Mouse (Mus musculus): ENCODE measurements around the gene Rnf207. TPM values are rescaled to one million over a fixed set of nuclear protein-coding genes. Genes with fewer than 3 reads are reported as not detected.
A peak's percentile ranks its signal among the peaks of the same experiment; 100 is the strongest.

Rnf207 gene
- polyA plus RNA-seq, 1 experiment from 2014 or later = 0.53 TPM

- 63% methylated on average over 14 of the region's 14 CpGs for WGBS
- Histone ChIP-seq H3K4me1 (ENCODE audit: insufficient read depth, low read depth, low read length) (no peaks in the 10 kb centered on the region), H3K27me3 (replicated peaks; ENCODE audit: insufficient read depth, low read length) (peaks cover 3% of the 10 kb centered on the region), H3K27ac (ENCODE audit: low read length) (no peak overlapping the region), H3K36me3 (ENCODE audit: insufficient read depth, low read length) (no peaks in the 10 kb centered on the region), H3K9ac (replicated peaks; ENCODE audit: low read depth) (no peak overlapping the region), H3K4me2 (replicated peaks; ENCODE audit: low read depth, low read length) (no peak overlapping the region), H3K4me3 (ENCODE audit: low read depth, low read length) (no peak overlapping the region), H3K9me3 (ENCODE audit: low read length) (no peaks in the 10 kb centered on the region)
- ATAC-seq (no peak), DNase-seq (ENCODE audit: low spot score) (no peak)
- TF ChIP-seq EP300 (IDR thresholded peaks at IDR 0.05) = no peak
- TF ChIP-seq CTCF (IDR thresholded peaks at IDR 0.05) = no peak
Measured at GRCm38 (mm10) chr4:152353886-152354637, 35.3 kb upstream of the Rnf207 start.

- peaks cover 3% of the 10 kb centered on the region for H3K27me3 ChIP-seq (replicated peaks; ENCODE audit: insufficient read depth, low read length)
Measured at GRCm38 (mm10) chr4:152351422-152352305, 32.9 kb upstream of the Rnf207 start.

GRCm38 (mm10) chr4:152350722-152351421 is 32.1 kb upstream of the Rnf207 start:
- no peaks in the 10 kb centered on the region for H3K36me3 ChIP-seq (ENCODE audit: insufficient read depth, low read length)
- H3K27ac ChIP-seq (ENCODE audit: low read length) = no peak overlapping the region
- no peak for ATAC-seq
- no peak overlapping the region for H3K9ac ChIP-seq (replicated peaks; ENCODE audit: low read depth)
- WGBS = 23% methylated on average over 8 of the region's 8 CpGs
- DNase-seq (ENCODE audit: low spot score) = no peak
- H3K4me3 ChIP-seq (ENCODE audit: low read depth, low read length) = no peak overlapping the region
- TF ChIP-seq EP300 (IDR thresholded peaks at IDR 0.05) (no peak), CTCF (IDR thresholded peaks at IDR 0.05) (no peak)
- H3K9me3 ChIP-seq (ENCODE audit: low read length) = no peaks in the 10 kb centered on the region
- H3K4me2 ChIP-seq (replicated peaks; ENCODE audit: low read depth, low read length) = no peak overlapping the region
- H3K4me1 ChIP-seq (ENCODE audit: insufficient read depth, low read depth, low read length) = no peaks in the 10 kb centered on the region
- H3K27me3 ChIP-seq (replicated peaks; ENCODE audit: insufficient read depth, low read length) = peaks cover 3% of the 10 kb centered on the region

More at GRCm38 (mm10) chr4:152351422-152352305, 32.9 kb upstream of the Rnf207 start:
- Histone ChIP-seq H3K4me2 (replicated peaks; ENCODE audit: low read depth, low read length) (no peak overlapping the region), H3K9me3 (ENCODE audit: low read length) (no peaks in the 10 kb centered on the region), H3K36me3 (ENCODE audit: insufficient read depth, low read length) (no peaks in the 10 kb centered on the region), H3K27ac (ENCODE audit: low read length) (no peak overlapping the region), H3K4me3 (ENCODE audit: low read depth, low read length) (no peak overlapping the region), H3K4me1 (ENCODE audit: insufficient read depth, low read depth, low read length) (no peaks in the 10 kb centered on the region), H3K9ac (replicated peaks; ENCODE audit: low read depth) (no peak overlapping the region)
- no peak for TF ChIP-seq CTCF (IDR thresholded peaks at IDR 0.05)
- no peak for TF ChIP-seq EP300 (IDR thresholded peaks at IDR 0.05)
- peak; percentile 15 for DNase-seq (ENCODE audit: low spot score)
- peak; percentile 12 for ATAC-seq
- WGBS = 13% methylated on average over 14 of the region's 14 CpGs

DNA sequence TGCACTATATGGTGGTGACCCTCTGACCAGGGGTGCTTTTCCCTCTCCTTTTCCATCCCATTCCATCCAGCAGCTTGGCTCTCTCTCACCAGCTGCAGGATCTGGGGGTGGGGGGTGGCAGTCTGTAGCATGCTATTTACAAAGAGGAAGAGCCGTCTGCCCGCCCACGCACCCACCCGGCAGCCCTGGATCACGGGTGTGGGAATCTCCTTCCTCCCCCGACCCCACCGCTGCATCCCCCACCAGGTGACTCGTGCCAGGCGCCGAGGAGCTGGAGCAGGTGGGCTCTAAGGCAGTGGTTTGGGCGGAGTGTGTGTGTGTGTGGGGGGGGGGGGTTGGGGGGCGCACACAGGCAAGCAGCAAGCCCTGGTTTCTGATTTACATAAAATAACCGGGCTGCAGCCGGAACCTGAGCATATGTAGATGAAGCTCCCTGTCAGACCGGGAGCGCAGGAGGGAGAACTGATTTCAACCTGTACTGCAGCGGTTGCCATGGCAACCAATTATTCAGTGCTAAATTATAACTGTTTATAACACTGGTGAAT is 31.1 kb upstream of the Rnf207 start:
- ATAC-seq = no peak
- no peak overlapping the region for H3K27ac ChIP-seq (ENCODE audit: low read length)
- H3K27me3 ChIP-seq (replicated peaks; ENCODE audit: insufficient read depth, low read length) = peaks cover 3% of the 10 kb centered on the region
- H3K9me3 ChIP-seq (ENCODE audit: low read length) = no peaks in the 10 kb centered on the region
- H3K4me1 ChIP-seq (ENCODE audit: insufficient read depth, low read depth, low read length) = no peaks in the 10 kb centered on the region
- TF ChIP-seq EP300 (IDR thresholded peaks at IDR 0.05) (no peak), CTCF (IDR thresholded peaks at IDR 0.05) (no peak)
- no peak overlapping the region for H3K4me3 ChIP-seq (ENCODE audit: low read depth, low read length)
- WGBS = 3% methylated on average over 14 of the region's 17 CpGs
- no peak overlapping the region for H3K4me2 ChIP-seq (replicated peaks; ENCODE audit: low read depth, low read length)
- no peak for DNase-seq (ENCODE audit: low spot score)
- H3K9ac ChIP-seq (replicated peaks; ENCODE audit: low read depth) = no peak overlapping the region
- no peaks in the 10 kb centered on the region for H3K36me3 ChIP-seq (ENCODE audit: insufficient read depth, low read length)

DNA sequence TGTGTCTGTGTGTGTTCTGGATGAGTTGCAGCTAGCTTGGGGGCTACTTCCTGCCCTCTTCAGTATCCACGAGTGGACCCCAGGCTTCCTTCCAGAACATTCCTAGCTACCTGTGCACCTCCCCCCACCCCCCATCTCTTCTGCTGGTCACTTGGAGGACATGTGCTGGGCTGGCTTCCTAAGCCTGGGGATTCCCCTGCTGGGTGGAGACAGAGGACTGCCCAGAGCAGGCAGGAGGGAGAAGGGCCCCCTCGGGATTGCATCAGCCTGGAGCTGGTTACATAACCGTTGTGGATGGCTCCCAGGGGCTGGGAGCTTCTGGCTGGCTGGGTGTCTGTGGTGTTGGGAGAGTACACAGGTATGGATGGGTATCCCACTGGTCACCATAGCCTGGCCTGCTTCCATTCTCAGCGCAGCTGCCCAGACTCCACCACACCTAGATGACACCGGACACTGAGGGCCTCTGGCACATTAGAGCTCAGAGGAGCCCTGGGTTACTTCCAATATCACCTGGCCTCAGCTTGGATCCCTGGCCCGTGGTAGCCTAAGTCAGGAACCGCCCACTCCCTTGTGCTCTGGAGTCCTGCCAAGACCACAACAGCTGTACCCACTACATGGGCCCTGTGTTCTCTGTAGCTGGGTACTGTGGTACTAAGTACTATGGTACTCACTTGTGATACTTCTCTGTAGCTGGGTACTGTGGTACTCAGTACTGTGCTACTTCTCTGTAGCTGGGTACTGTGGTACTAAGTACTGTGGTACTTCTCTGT is 26.5 kb upstream of the Rnf207 start:
- no peak overlapping the region for H3K4me2 ChIP-seq (replicated peaks; ENCODE audit: low read depth, low read length)
- no peaks in the 10 kb centered on the region for H3K4me1 ChIP-seq (ENCODE audit: insufficient read depth, low read depth, low read length)
- H3K36me3 ChIP-seq (ENCODE audit: insufficient read depth, low read length) = no peaks in the 10 kb centered on the region
- no peak overlapping the region for H3K9ac ChIP-seq (replicated peaks; ENCODE audit: low read depth)
- H3K9me3 ChIP-seq (ENCODE audit: low read length) = no peaks in the 10 kb centered on the region
- H3K4me3 ChIP-seq (ENCODE audit: low read depth, low read length) = no peak overlapping the region
- no peak overlapping the region for H3K27ac ChIP-seq (ENCODE audit: low read length)
- DNase-seq (ENCODE audit: low spot score) (peak; percentile 76), ATAC-seq (peak; percentile 82)
- TF ChIP-seq EP300 (IDR thresholded peaks at IDR 0.05) = no peak
- no peak for TF ChIP-seq CTCF (IDR thresholded peaks at IDR 0.05)
- 32% methylated on average over 7 of the region's 7 CpGs for WGBS
- H3K27me3 ChIP-seq (replicated peaks; ENCODE audit: insufficient read depth, low read length) = peaks cover 8% of the 10 kb centered on the region
